12 mouse cellular contexts compared by ENCODE assay signal in genomic region chr15:79392527-79392926, GRCm38 (mm10). TPM values are rescaled to one million over a fixed set of nuclear protein-coding genes. Genes with fewer than 3 reads are reported as not detected.
DNase-seq lines count a peak whose midpoint lies in the region; ATAC-seq and TF ChIP-seq lines count a peak whose summit lies in the region.
"Had no signal": no experiment of that assay in that cellular context is flagged by ENCODE, and none has a peak within 500 bp of the region (broad histone marks: within the 10 kb centered on the region; RNA-seq: fewer than 3 reads in every experiment).

No protein-coding gene starts in this region.

- TF ChIP-seq POLR2A in small intestine, adult 2 months (IDR thresholded peaks at IDR 0.05; ENCODE audit: low read depth, low read length): no peak

- H3K4me3 ChIP-seq in forebrain, embryonic 13.5 days: no peak overlapping the region
- no peak overlapping the region for H3K4me3 ChIP-seq in forebrain, embryonic 16.5 days (replicated peaks; ENCODE audit: low read length)
- no peak overlapping the region for H3K4me3 ChIP-seq in hindbrain, embryonic 12.5 days
- H3K4me3 ChIP-seq in hindbrain, embryonic 11.5 days (ENCODE audit: low read depth, low read length): no peak overlapping the region
- no peak overlapping the region for H3K4me3 ChIP-seq in lung, postnatal 0 days (ENCODE audit: low read depth, low read length)
- H3K4me3 ChIP-seq in small intestine, adult 2 months (ENCODE audit: low read depth, low read length): no peak overlapping the region
- H3K4me3 ChIP-seq: erythroblast, embryonic 14.5 days had no signal

- H3K27me3 ChIP-seq in forebrain, embryonic 13.5 days: no peaks in the 10 kb centered on the region
- H3K27me3 ChIP-seq in forebrain, embryonic 16.5 days (replicated peaks; ENCODE audit: control insufficient read depth, insufficient read depth, low read length): no peaks in the 10 kb centered on the region
- no peaks in the 10 kb centered on the region for H3K27me3 ChIP-seq in hindbrain, embryonic 12.5 days
- no peaks in the 10 kb centered on the region for H3K27me3 ChIP-seq in hindbrain, embryonic 11.5 days (ENCODE audit: control insufficient read depth, insufficient read depth, low read length)
- H3K27me3 ChIP-seq in lung, postnatal 0 days (replicated peaks; ENCODE audit: insufficient read depth, low read length): no peaks in the 10 kb centered on the region
- H3K27me3 ChIP-seq in small intestine, adult 2 months (ENCODE audit: control insufficient read depth, insufficient read depth, low read length): no peaks in the 10 kb centered on the region

- 0 out of 2 replicates have a peak overlapping the region, but pooled peaks have one; percentile 34 for H3K9ac ChIP-seq in forebrain, embryonic 13.5 days
- H3K9ac ChIP-seq in forebrain, embryonic 16.5 days (replicated peaks; ENCODE audit: low read depth, low read length): no peak overlapping the region
- peak overlapping the region; percentile 13; the same call in 1 of the 2 replicates for H3K9ac ChIP-seq in hindbrain, embryonic 12.5 days
- H3K9ac ChIP-seq in hindbrain, embryonic 11.5 days (ENCODE audit: low read depth, low read length): no peak overlapping the region
- H3K9ac ChIP-seq in lung, postnatal 0 days (replicated peaks; ENCODE audit: low read depth): no peak overlapping the region

- H3K36me3 ChIP-seq in forebrain, embryonic 13.5 days (ENCODE audit: poor library complexity, severe bottlenecking): peaks cover 7% of the 10 kb centered on the region; the same call in 1 of the 2 replicates
- no peaks in the 10 kb centered on the region for H3K36me3 ChIP-seq in forebrain, embryonic 16.5 days (ENCODE audit: control insufficient read depth, insufficient read depth)
- no peaks in the 10 kb centered on the region; the same call in 1 of the 2 replicates for H3K36me3 ChIP-seq in hindbrain, embryonic 12.5 days
- H3K36me3 ChIP-seq in hindbrain, embryonic 11.5 days (ENCODE audit: control insufficient read depth, insufficient read depth, low read length): no peaks in the 10 kb centered on the region
- H3K36me3 ChIP-seq in lung, postnatal 0 days (ENCODE audit: insufficient read depth, low read length): no peaks in the 10 kb centered on the region
- no peaks in the 10 kb centered on the region for H3K36me3 ChIP-seq in small intestine, adult 2 months (ENCODE audit: control insufficient read depth, insufficient read depth, low read length)

- peaks cover 15% of the 10 kb centered on the region for H3K4me1 ChIP-seq in forebrain, embryonic 13.5 days
- peaks cover 5% of the 10 kb centered on the region; the same call in 1 of the 2 replicates for H3K4me1 ChIP-seq in forebrain, embryonic 16.5 days (replicated peaks; ENCODE audit: control insufficient read depth, insufficient read depth, low read length)
- H3K4me1 ChIP-seq in hindbrain, embryonic 12.5 days: peaks cover 39% of the 10 kb centered on the region
- H3K4me1 ChIP-seq in hindbrain, embryonic 11.5 days (replicated peaks; ENCODE audit: control insufficient read depth, insufficient read depth, low read length): peaks cover 5% of the 10 kb centered on the region; the same call in 1 of the 2 replicates
- H3K4me1 ChIP-seq in lung, postnatal 0 days (ENCODE audit: insufficient read depth, low read depth, low read length): peaks cover 64% of the 10 kb centered on the region
- H3K4me1 ChIP-seq in small intestine, adult 2 months (ENCODE audit: control insufficient read depth, insufficient read depth, insufficient read length, low read length): peaks cover 50% of the 10 kb centered on the region

- no peak for ATAC-seq in forebrain, embryonic 13.5 days
- no peak for ATAC-seq in forebrain, embryonic 16.5 days
- ATAC-seq in hindbrain, embryonic 12.5 days (ENCODE audit: low FRiP score): no peak
- no peak for ATAC-seq in hindbrain, embryonic 11.5 days (ENCODE audit: low FRiP score)
- no peak for ATAC-seq in lung, postnatal 0 days

- no peak for TF ChIP-seq CTCF in lung, postnatal 0 days (IDR thresholded peaks at IDR 0.05)
- TF ChIP-seq CTCF in small intestine, adult 2 months (IDR thresholded peaks at IDR 0.05; ENCODE audit: extremely low read depth, insufficient read length, insufficient replicate concordance, low read depth, low read length): no peak

- no peak overlapping the region for H3K4me2 ChIP-seq in forebrain, embryonic 13.5 days
- H3K4me2 ChIP-seq in forebrain, embryonic 16.5 days (ENCODE audit: low read length): no peak overlapping the region
- H3K4me2 ChIP-seq in hindbrain, embryonic 12.5 days (replicated peaks): no peak overlapping the region
- no peak overlapping the region for H3K4me2 ChIP-seq in hindbrain, embryonic 11.5 days (replicated peaks; ENCODE audit: low read depth, low read length)
- no peak overlapping the region for H3K4me2 ChIP-seq in lung, postnatal 0 days (replicated peaks; ENCODE audit: low read depth, low read length)

- WGBS in forebrain, embryonic 13.5 days: 91% methylated on average over 5 of the region's 5 CpGs
- WGBS in forebrain, embryonic 16.5 days: 90% methylated on average over 5 of the region's 5 CpGs
- WGBS in hindbrain, embryonic 12.5 days: 81% methylated on average over 5 of the region's 5 CpGs
- 88% methylated on average over 5 of the region's 5 CpGs for WGBS in hindbrain, embryonic 11.5 days
- 64% methylated on average over 5 of the region's 5 CpGs for WGBS in lung, postnatal 0 days
- WGBS in small intestine, adult 2 months: 57% methylated on average over 5 of the region's 5 CpGs

- no peak for TF ChIP-seq EP300 in lung, postnatal 0 days (IDR thresholded peaks at IDR 0.05)

- no peaks in the 10 kb centered on the region for H3K9me3 ChIP-seq in forebrain, embryonic 13.5 days (replicated peaks)
- H3K9me3 ChIP-seq in forebrain, embryonic 16.5 days (ENCODE audit: control insufficient read depth, low read length): no peaks in the 10 kb centered on the region
- H3K9me3 ChIP-seq in hindbrain, embryonic 12.5 days (replicated peaks): no peaks in the 10 kb centered on the region
- no peaks in the 10 kb centered on the region for H3K9me3 ChIP-seq in hindbrain, embryonic 11.5 days (ENCODE audit: control insufficient read depth, low read length)
- H3K9me3 ChIP-seq in lung, postnatal 0 days (ENCODE audit: low read length): no peaks in the 10 kb centered on the region

- H3K27ac ChIP-seq in forebrain, embryonic 13.5 days: no peak overlapping the region
- no peak overlapping the region for H3K27ac ChIP-seq in forebrain, embryonic 16.5 days (ENCODE audit: low read length)
- H3K27ac ChIP-seq in hindbrain, embryonic 12.5 days: no peak overlapping the region
- no peak overlapping the region for H3K27ac ChIP-seq in hindbrain, embryonic 11.5 days (ENCODE audit: low read depth, low read length)
- peak overlapping the region; percentile 29 for H3K27ac ChIP-seq in lung, postnatal 0 days (ENCODE audit: low read length)
- H3K27ac ChIP-seq in small intestine, adult 2 months (ENCODE audit: insufficient read depth, low read depth, low read length): peak overlapping the region; percentile 4; the same call in 1 of the 2 replicates

- no peak for DNase-seq in hindbrain, embryonic 11.5 days (ENCODE audit: low spot score)
- DNase-seq in lung, postnatal 0 days (ENCODE audit: low spot score): no peak
- no peak for DNase-seq in lung, adult 18-20 months
- DNase-seq in thymus, postnatal 25 days: no peak
- DNase-seq: adrenal gland, postnatal 25 days; spleen, adult 18-20 months; thymus, adult 18-20 months had no signal

RNA-seq across cellular contexts. Expression of gene Tmem184b, which starts 10.8 kb away (rescaled TPM):
- polyA plus RNA-seq in forebrain, embryonic 13.5 days (2015; fragmentation: Nextera tagmentation; extraction: Ambion mirVana): 29.4 and 31.3 TPM in 2 replicates
- polyA plus RNA-seq in forebrain, embryonic 16.5 days (2015; fragmentation: Nextera tagmentation; extraction: Ambion mirVana): 43.4 and 44.0 TPM in 2 replicates
- 46.2 and 52.0 TPM in 2 replicates for polyA plus RNA-seq in hindbrain, embryonic 12.5 days (2016; fragmentation: Nextera tagmentation; extraction: Ambion mirVana)
- 32.7 and 33.5 TPM in 2 replicates for polyA plus RNA-seq in hindbrain, embryonic 11.5 days (2014; fragmentation: Nextera tagmentation; extraction: Ambion mirVana)
- 55.3 and 56.7 TPM in 2 replicates for polyA plus RNA-seq in lung, postnatal 0 days (2015; fragmentation: Nextera tagmentation; extraction: Ambion mirVana)
- polyA plus RNA-seq in small intestine, adult 2 months (2012; rRNA removed): 80.3 and 168 TPM in 2 replicates

RNA-seq across cellular contexts. Expression of gene Maff, which starts 46.1 kb away (rescaled TPM):
- 1.2 and 1.3 TPM in 2 replicates for polyA plus RNA-seq in forebrain, embryonic 13.5 days (2015; fragmentation: Nextera tagmentation; extraction: Ambion mirVana)
- polyA plus RNA-seq in forebrain, embryonic 16.5 days (2015; fragmentation: Nextera tagmentation; extraction: Ambion mirVana): 0.97 and 1.1 TPM in 2 replicates
- 1.4 and 1.5 TPM in 2 replicates for polyA plus RNA-seq in hindbrain, embryonic 12.5 days (2016; fragmentation: Nextera tagmentation; extraction: Ambion mirVana)
- 1.6 and 1.8 TPM in 2 replicates for polyA plus RNA-seq in hindbrain, embryonic 11.5 days (2014; fragmentation: Nextera tagmentation; extraction: Ambion mirVana)
- 10.6 and 10.8 TPM in 2 replicates for polyA plus RNA-seq in lung, postnatal 0 days (2015; fragmentation: Nextera tagmentation; extraction: Ambion mirVana)
- 9.4 and 28.5 TPM in 2 replicates for polyA plus RNA-seq in small intestine, adult 2 months (2012; rRNA removed)

Comparison
In these comparisons a context has a peak if more than half of its experiments do, and no peak if none do; other contexts are left out.
1. H3K9ac ChIP-seq: peak in forebrain, embryonic 13.5 days (single experiment) and hindbrain, embryonic 12.5 days (single experiment); none in forebrain, embryonic 16.5 days (single experiment), hindbrain, embryonic 11.5 days (single experiment) and lung, postnatal 0 days (single experiment).
2. H3K27ac ChIP-seq: peak in lung, postnatal 0 days (single experiment) and small intestine, adult 2 months (single experiment); none in forebrain, embryonic 13.5 days (single experiment), forebrain, embryonic 16.5 days (single experiment), hindbrain, embryonic 12.5 days (single experiment) and hindbrain, embryonic 11.5 days (single experiment).